Mouse (Mus musculus) left cerebral cortex, postnatal 14 days (tissue): Measurements from ENCODE around the gene Thrb. TPM values are rescaled to one million over a fixed set of nuclear protein-coding genes. Genes with fewer than 3 reads are reported as not detected.
A peak's percentile ranks its signal among the peaks of the same experiment; 100 is the strongest.
"Not testable (repeated sequence)": the region's sequence is repeated elsewhere in the genome, so short reads cannot be mapped to it uniquely, and the experiment has no call there.

Source experiments
- DNase-seq, 2 experiments: peaks; one replicate each; pipeline ENCODE4 v3.0.0; 2021 to 2022; ENCODE audit warnings: low spot score in 2 of 2, mixed read lengths in 1 of 2
- intact Hi-C: fragments of 180-260 bp; cut with DNase I; formaldehyde crosslinking; loops from one replicate; pipeline ENCODE4 v1.15.1; 2025
- total RNA-seq, 2 experiments: library from RNA; stranded (reverse); gene quantifications; 2 replicates each; pipeline ENCODE4 v1.2.3; 2021

Thrb gene
- total RNA-seq, 2 experiments from 2014 or later = 60.1 to 75.9 TPM

DNA sequence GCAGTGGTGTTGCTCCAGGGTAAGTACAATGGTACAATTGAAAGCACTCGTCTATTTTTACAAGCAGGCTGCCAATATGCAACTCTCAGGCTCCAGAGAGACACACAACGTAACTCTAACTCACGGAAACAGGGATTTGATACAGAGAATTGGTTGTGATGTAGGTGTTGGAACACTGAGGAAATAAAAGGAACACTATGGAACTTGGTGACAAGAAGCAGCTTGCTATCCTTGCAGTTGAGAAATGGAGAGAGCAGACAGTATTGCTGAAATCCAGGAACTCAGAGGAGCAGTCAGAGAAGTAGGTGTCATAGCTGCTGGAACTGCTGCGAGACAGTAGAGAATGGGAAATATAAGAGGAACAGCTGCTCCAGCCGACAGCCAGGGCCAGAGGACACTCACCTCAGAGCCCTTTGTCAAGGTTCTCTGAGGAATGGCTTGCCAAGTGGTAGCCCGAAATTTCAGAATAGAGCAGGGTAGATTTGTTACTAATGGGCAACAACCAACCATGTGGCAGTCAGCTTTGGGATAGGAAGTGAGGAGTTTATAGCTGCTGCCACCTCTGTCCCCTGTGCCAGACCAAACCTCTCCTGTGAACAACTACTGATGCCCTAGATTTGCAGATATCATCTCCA is 252.6 kb downstream of the Thrb start:
- intact Hi-C loops = no loop called here
- DNase-seq = peak in 1 of 2 experiments; percentile 30

DNA sequence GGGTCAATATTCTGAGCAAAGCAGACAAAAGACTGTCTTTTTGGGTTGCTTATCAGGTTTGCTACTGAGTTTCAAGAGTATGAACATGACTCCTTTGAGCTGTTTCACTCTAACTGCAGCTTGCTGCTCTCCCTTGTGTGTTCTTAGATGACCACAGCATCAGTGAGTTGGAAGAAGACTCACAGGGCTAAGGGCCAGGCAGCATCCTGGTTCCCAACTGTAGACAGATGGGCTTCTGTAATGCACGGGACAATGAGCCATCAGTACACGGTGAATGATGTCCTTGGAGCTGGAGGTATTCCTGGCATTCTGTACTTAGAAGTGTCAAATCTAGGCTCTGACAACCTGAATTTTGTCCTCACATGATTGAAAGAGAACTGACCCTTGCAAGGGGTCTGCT is 255.5 kb downstream of the Thrb start:
- no peak for DNase-seq
- intact Hi-C loops = no loop called here

DNA sequence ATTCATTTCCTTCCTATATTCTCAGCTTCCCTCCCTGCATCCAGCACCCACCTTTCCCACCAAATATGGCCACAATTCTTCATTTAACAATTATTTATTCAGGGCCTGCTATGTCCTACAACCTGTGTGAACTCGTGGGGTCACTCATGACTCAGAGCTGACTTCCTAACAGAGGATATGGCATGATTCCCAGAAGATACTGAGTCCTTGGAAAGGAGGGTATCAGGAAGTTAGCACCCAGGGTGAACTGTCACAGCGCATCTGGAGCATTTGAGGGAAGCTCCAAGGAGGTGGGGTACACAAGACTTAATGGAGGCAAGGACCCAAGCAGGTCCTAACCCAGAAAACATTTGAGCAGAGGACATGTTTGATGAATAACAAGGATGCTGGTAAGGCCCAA is 256.6 kb downstream of the Thrb start:
- intact Hi-C loops = no loop called here
- no peak for DNase-seq

DNA sequence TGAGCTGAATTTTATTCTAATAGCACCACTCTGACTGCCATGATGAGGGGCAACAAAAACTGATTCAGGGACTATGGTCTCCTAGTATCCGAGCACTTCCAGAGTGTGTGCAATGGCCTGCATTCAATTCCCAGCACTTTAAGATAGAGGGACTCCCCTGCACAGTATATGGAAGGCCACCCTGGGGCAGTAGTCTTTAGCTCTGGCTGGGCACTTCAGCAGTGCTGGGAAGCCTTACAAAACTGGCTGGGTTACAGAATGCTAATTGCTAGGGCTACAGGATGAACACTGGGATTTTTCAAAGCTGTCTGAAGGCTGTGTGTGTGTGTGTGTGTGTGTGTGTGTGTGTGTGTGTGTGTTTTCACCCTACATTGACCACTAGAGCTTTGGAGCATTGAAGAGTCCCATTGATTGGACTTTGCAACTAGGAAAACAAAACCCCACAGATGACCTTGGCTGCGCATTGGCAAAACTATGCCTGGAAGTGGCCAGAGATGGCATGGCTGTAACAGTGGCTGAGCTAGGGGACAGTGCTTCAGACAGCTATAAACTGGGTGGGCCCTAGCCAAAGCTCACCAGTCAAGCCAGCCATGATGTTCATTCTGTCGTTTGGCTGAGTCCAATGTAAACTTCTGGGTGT is 257.2 kb downstream of the Thrb start:
- intact Hi-C loops = no loop called here
- DNase-seq = no peak

DNA sequence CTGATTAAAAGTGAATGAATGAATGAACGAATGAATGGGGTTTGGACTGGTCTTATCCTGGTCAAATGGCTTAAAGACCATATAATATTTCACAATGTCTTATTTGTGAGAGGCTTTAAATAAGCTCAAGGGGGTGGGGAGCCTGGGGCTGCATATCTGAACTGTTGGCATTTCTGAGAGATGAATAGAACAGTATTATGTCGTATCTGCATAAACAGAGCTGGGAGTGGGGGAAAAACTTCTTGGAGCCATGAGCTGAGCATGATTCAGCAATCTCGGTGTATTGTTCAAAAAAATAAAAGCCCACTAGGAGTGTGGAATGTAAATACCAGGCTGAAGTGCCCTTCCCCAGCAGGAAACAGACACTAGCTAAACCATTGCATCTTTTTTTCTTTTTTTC is 257.8 kb downstream of the Thrb start:
- no peak for DNase-seq
- intact Hi-C loops = no loop called here

DNA sequence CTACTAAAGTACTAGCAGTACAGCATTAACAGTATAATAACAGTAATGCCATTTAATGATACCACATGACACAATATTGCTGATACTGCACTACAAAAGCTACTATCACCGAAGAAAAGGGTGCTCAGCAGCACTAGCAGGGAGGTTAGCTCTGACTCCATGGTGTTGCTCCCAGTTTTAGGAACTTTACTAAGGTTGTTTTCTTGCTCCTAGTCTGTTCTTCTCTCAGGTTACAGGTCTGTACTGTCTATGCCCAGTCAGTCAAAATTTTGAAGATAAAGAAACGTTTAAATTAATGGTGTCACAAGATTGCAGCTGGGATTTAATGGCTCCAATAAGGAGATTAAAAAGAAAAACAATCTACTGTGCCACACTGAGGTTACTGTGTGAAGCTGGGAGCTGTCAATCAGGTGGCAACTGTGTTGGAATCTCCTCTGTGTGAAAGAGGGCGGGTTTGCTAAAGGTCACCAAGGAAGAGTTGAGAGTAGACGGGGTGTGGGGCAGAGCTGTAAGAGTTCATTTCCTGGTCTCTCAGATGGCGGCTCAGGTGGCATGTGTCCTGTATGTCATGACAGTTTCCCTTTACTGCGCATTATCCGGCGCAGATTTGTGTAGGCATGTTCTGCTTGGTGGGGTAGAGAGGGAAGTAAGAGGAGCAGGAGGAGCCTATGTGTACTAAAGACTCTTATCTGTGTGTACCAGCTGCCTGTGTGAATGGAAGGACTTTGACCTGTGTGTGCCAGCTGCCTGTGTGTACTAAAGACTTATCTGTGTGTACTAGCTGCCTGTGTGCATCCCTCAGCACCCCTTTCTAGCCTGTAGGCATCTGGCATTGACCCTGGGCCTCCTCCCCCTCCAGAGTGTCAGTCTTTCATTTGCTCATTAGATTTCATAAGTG is 263.0 kb downstream of the Thrb start:
- intact Hi-C loops = loop anchor here (10.0 kb wide), 1 partner anchor 518 kb away; no protein-coding TSS in a partner anchor
- no peak for DNase-seq

DNA sequence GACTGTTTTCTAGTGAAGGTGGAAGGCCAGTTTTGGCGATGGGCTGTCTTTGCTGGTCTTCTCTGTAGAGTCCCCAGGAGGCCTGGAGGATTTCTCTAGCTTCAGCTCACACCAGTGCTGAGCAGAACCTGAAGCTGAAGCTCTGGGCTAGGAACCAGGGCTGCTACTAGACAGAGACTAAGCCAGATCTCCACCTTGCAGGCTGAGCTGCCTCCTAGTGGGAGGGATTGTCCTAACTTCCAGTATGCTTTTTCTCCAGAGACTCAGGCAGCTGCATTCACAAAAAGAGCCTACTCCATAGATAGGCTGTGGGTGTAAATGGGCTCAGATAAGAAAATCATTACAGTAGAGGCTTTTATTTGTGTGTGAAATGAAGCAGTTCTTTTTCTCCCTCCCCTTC is 267.4 kb downstream of the Thrb start:
- intact Hi-C loops = loop anchor here (2.0 to 10.0 kb wide), 2 partner anchors 267 to 523 kb away; partner anchors contain the start of gene Thrb
- DNase-seq = peak; percentile 78 to 87

DNA sequence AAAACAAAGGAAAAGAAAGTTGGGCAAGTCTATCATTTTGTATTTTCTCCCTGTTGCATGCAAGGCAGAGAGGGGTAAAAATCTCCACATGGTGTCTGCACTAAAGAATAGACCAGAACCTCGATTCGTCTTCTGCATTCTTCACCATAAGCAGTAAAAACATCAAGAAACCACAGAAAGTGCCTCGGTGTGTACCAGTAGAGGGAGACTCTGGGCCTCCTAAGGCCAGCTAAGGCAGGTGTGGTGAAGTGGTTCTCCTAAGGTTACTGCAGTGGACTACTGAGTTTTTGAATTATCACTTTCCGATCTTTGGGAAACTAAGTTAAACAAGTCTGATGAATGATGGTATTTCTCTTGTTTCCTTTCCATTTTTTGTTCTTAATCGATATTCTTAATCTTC is 269.5 kb downstream of the Thrb start:
- intact Hi-C loops = loop anchor here (10.0 kb wide), 1 partner anchor 525 kb away; no protein-coding TSS in a partner anchor
- no peak for DNase-seq

DNA sequence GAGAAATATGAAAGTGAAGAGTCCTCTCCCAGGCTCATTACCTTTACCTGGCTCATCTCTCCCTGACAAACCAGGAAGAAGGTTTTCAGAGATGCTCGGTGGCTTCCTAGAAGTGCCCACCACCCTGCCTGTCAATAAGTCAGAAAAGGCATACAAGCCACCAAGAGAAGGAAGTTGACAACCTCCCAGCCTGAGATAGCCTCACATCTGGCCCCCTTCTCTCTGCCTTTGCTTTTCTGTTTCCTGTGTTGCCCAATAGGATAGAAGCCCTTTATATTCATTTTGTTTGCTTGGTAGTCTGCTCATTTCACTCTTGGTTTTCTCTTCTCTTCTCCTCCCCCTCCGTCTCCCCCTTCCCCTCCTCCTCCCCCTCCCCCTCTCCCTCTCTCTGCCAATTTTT is 273.4 kb downstream of the Thrb start:
- intact Hi-C loops = no loop called here
- DNase-seq = no peak

DNA sequence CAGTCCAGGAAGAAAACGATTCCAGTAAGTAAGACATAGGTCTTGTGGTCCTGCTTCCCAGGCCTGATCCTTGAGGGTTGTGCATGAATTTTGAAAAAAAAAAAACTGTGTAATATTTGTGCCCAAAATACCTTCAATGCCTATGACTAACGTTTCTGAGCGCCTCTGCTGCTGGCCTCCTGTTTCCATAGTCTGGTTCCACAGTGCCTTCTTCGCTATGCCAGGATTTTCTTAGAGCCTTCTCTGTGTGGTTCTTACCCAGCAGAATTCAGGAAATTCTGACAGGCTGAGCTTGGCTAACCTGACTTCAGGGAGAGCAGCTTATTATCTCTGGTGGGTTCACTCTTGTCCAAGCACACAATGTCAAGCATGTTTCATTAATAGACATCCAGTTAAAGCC is 274.7 kb downstream of the Thrb start:
- intact Hi-C loops, DNase-seq: not testable (repeated sequence)

DNA sequence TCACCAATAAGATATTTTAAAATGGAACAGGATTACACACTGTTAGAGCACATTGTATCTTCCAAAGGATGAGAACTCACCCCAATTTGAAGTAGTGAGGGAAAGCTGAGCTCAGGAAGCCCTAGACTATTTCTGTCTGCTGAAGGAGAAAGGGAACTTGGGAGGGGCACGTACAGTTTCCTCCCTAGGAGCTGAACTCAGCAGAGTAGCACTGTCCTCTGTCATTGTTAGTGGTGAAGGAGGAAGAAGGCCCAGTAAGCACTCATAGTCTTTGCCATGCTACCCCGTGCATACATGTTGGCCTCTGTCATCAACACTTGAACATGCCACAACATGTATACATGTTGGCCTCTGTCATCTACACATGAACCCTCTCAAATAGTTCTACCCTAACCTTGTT is 294.0 kb downstream of the Thrb start:
- intact Hi-C loops = no loop called here
- DNase-seq = no peak

DNA sequence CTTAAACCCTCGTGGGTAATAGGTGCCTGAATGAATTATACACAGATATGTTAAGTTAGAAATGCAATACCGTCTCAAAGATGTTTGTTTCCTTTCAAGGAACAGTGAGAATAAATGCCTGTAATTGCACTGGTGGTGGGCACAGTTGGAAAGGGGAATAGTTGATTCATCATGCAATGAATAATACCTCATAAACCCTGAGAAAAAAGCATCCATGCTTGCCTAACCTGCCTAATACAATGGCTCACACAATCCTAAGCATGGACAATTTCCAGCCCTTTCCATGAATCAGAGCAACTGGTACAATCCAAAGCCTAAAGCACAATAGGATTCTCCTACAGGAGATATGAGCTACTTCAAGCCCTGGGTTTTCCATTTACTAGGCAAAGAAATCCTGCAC is 299.8 kb downstream of the Thrb start:
- intact Hi-C loops = loop anchor here (10.0 kb wide), 1 partner anchor 295 kb away; the partner anchor contains the start of gene Thrb
- DNase-seq = no peak

DNA sequence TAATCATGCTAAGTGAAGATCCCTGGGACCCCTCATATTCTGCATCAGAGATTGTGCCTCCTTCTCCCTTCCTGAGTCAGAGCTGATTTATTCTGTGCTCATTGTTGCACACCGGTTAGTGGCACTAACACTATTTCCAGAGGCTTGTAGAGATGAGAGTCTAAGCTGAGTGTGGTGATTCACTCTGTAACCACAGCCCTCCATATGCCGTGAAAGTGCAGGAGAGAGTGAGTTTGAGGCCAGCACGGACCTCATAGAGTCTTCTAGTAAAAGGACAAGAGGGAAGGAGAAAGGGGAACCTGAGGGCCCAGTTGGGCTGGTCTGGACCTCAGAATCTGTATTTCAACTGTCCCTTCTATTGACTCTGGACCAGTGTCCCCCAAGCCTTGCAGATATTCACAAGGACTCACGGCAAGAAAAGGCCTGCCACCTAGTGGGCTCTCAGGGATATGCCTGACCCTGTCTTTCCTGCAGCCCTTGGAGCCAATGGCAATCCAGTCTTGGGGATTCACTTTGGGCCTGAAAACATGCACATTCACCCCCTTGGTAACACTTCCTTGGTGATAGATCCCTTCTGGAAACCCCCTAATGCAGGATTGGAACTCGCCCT is 307.2 kb downstream of the Thrb start:
- intact Hi-C loops = loop anchor here (2.0 to 10.0 kb wide), 2 partner anchors 302 to 564 kb away; partner anchors contain the start of gene Thrb
- DNase-seq = peak; percentile 51 to 67

DNA sequence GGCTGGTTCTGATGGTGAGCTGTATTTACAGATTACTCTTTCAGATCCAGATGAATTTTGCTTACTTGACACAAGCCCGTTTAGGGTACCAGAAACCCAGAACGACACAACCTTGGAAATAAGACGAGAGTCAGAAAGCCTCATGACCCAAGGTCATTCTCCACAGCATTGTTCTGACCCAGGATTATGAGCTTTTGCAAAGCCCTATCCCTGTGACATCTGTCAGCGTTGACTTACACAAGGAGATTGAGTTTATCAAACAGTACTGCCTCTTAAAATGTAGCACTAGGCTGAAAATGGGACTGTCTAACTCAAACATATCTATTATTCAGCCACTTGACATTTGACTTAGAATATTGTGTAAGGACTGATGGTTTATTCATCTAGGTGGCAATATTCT is 312.1 kb downstream of the Thrb start:
- no peak for DNase-seq
- intact Hi-C loops = no loop called here

DNA sequence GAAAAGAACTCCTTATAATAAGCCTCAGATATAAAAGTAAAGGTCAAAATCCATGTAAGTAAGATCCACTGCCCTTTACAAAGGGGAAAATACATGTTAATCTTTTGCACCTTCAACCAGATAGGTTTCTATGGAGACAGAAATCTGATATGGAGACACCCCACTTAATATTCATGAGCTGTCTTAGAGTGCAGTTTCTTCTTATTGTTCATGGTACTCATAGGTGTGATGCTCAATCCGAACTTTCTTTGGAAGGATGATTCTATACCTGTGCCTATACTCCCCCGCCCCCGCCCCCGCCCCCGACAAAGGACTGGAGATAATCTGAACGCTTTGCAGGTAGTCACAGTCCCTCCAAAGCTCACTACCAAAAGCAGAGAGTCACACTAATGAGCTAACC is 312.6 kb downstream of the Thrb start:
- intact Hi-C loops = no loop called here
- DNase-seq = no peak

DNA sequence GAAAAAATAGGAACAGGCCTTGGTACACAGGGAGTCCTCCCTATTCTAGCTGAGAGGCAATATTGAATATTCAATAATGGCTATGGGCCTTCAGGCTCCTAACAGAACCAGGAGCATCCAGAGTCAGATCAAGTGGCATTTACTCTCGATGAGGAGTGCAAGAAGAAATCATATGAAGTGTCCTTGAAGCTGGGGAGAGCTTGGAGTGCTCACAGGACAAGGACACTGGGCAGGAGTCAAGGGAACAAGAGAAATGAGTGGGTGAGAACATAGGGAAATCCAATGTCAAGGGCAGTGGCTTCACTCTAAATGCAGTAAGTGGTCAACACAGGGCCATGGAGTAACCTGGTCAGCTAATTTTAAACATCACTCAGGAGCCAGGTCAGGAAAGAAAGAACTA is 315.7 kb downstream of the Thrb start:
- no peak for DNase-seq

DNA sequence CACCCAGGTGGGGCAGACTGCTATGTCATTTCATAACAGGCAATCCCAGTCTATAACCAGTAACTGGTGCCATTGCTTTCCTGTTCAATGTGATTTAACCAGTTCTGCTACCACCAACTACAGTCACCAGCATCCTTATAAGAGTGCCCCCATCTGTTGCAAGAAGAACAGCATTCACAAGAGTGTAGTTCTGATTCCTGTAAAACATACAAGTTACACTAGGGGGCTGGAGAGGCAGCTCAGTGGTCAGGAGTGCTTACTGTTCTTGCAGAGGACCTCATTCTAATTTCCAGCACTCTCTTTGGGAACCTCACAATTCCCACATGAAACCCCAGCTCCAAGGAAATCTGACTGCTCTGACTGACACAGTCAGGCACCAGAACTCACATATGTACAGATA is 318.2 kb downstream of the Thrb start:
- no peak for DNase-seq
- intact Hi-C loops = no loop called here

More for the DNA sequence above, 315.7 kb downstream of the Thrb start:
- intact Hi-C loops = no loop called here

DNA sequence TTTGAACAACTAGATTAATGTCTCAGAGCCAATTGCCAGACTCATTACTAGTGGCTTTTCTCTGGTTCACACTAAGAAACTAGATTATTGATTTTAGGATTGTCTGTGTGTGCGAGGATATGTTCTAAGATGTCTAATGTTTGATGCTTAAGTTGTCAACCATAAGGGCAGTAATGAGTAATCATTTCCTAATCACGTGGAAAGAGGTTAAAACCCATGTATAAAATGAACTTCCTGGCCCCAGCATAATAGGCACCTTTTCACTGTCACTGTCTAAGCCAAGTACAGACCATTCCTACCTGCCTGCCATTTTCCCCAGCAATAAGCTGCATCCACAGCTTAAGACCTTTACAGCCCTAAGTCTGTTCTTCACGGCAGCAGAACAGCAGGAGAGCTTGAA is 321.2 kb downstream of the Thrb start:
- no peak for DNase-seq
- intact Hi-C loops = no loop called here

DNA sequence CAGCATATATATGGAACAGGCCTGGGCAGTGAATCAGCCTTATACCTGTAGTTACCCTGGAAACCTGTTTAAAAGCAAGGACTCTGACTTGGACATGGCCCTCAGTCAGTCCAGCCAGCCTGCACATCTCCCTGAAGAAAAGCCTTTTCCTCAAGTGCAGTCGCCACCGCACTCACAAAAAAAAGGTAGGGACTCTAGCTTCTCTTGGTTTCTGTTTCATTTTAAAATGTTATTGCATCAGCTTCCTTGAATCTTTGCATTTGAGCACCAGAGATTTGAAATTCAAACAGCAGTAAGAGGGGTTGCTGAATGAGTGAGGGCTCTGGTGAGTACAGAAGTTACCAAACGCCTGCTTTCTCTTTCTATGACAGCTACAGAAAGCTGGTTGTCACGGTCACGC is 322.0 kb downstream of the Thrb start:
- DNase-seq = no peak
- intact Hi-C loops = no loop called here

DNA sequence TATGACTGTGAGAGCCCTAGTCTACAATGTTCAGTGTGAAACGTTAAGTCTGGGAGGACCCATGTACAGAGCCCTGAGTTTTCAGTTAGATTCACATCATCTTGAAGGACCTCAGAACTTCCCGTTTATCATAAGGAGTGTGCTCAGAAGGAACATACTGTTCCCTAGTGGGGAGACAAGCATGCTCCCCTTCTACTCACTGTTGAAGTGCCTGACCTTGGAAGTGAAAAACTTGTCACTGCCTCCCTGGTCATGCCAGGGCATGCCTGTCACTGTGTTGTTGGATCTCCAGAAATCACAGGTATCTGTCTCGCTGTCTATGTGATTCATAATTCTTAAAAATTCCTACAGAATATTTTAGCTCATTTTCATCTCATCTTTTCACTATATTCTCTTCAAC is 323.3 kb downstream of the Thrb start:
- intact Hi-C loops = no loop called here
- DNase-seq = no peak
